Mouse (Mus musculus) heart, embryonic 11.5 days (tissue): Measurements from ENCODE around the gene Dennd2c. TPM values are rescaled to one million over a fixed set of nuclear protein-coding genes. Genes with fewer than 3 reads are reported as not detected.

Source experiments
- ATAC-seq: fragments of 200-750 bp; cut with Nextera tagmentation; replicated peaks from 2 replicates; pipeline ENCODE4 v1.8.0; 2017; ENCODE audit warnings: moderate library complexity; ENCODE audit not compliant: insufficient number of reproducible peaks, low FRiP score, low TSS enrichment
- H3K27ac ChIP-seq: fragments of 300-500 bp; sonication (generic); 2 replicates; pipeline ENCODE4 v1.5.1; 2014; ENCODE audit warnings: mild to moderate bottlenecking, low read depth, low read length
- H3K27me3 ChIP-seq: fragments of 300-500 bp; sonication (generic); 2 replicates; pipeline ENCODE4 v1.6.1; 2014; ENCODE audit warnings: mild to moderate bottlenecking, low read length, mixed read lengths; ENCODE audit not compliant: control insufficient read depth, insufficient read depth
- H3K36me3 ChIP-seq: fragments of 300-500 bp; sonication (generic); 2 replicates; pipeline ENCODE4 v1.6.1; 2014; ENCODE audit warnings: mild to moderate bottlenecking, low read length, moderate library complexity, mixed read lengths; ENCODE audit not compliant: control insufficient read depth, insufficient read depth
- H3K4me1 ChIP-seq: fragments of 300-500 bp; sonication (generic); 2 replicates; pipeline ENCODE4 v1.6.1; 2014; ENCODE audit warnings: low read length; ENCODE audit not compliant: control insufficient read depth, insufficient read depth
- H3K4me2 ChIP-seq: fragments of 300-500 bp; sonication (generic); 2 replicates; pipeline ENCODE4 v1.6.1; 2014; ENCODE audit warnings: mild to moderate bottlenecking, moderate library complexity
- H3K4me3 ChIP-seq: fragments of 300-500 bp; sonication (generic); 2 replicates; pipeline ENCODE4 v1.5.1; 2014; ENCODE audit warnings: low read depth, low read length
- H3K9ac ChIP-seq: fragments of 300-500 bp; sonication (generic); 2 replicates; pipeline ENCODE4 v1.6.1; 2014; ENCODE audit warnings: mild to moderate bottlenecking, low read depth, low read length, moderate library complexity
- H3K9me3 ChIP-seq: fragments of 300-500 bp; sonication (generic); replicated peaks from 2 replicates; pipeline ENCODE4 v1.6.1; 2016; ENCODE audit warnings: low read length; ENCODE audit not compliant: control insufficient read depth
- WGBS: fragments of 180-500 bp; shearing (Covaris S2); extraction: QIAGEN DNeasy Blood & Tissue Kit; methylation state at CpG from one replicate; pipeline ENCODE4 v1.1.7; 2014; ENCODE audit not compliant: insufficient replicate concordance; 5-methylcytosine and 5-hydroxymethylcytosine counted together
- polyA plus RNA-seq: library from polyadenylated mRNA; unstranded; fragments of >200 nt; fragmentation: Nextera tagmentation; extraction: Ambion mirVana; gene quantifications from 2 replicates; pipeline ENCODE4 v1.2.1, GENCODE M21; 2014

Gene Dennd2c
- polyA plus RNA-seq, 1 experiment from 2014 or later = 5.0 TPM

GRCm38 (mm10) chr3:103100735-103101134 lies 1.7 kb upstream of the Dennd2c start:
- H3K4me3 ChIP-seq = no peak overlapping the region
- H3K4me1 ChIP-seq = peaks cover 4% of the 10 kb centered on the region; the same call in 1 of the 2 replicates
- no peak overlapping the region for H3K4me2 ChIP-seq
- H3K27me3 ChIP-seq = no peaks in the 10 kb centered on the region
- no peaks in the 10 kb centered on the region for H3K36me3 ChIP-seq
- H3K27ac ChIP-seq = no peak overlapping the region
- H3K9ac ChIP-seq = no peak overlapping the region
- 53% methylated on average over 2 of the region's 2 CpGs for WGBS
- ATAC-seq = no peak
- no peaks in the 10 kb centered on the region for H3K9me3 ChIP-seq

- Histone ChIP-seq H3K4me2 (no peak overlapping the region), H3K4me1 (peaks cover 4% of the 10 kb centered on the region; the same call in 1 of the 2 replicates), H3K4me3 (no peak overlapping the region), H3K9me3 (no peaks in the 10 kb centered on the region), H3K36me3 (no peaks in the 10 kb centered on the region), H3K9ac (no peak overlapping the region), H3K27me3 (no peaks in the 10 kb centered on the region), H3K27ac (no peak overlapping the region)
- no peak for ATAC-seq
- WGBS = 60% methylated on average over 5 of the region's 5 CpGs
Observed at GRCm38 (mm10) chr3:103101194-103101593, 1.2 kb upstream of the Dennd2c start.

DNA sequence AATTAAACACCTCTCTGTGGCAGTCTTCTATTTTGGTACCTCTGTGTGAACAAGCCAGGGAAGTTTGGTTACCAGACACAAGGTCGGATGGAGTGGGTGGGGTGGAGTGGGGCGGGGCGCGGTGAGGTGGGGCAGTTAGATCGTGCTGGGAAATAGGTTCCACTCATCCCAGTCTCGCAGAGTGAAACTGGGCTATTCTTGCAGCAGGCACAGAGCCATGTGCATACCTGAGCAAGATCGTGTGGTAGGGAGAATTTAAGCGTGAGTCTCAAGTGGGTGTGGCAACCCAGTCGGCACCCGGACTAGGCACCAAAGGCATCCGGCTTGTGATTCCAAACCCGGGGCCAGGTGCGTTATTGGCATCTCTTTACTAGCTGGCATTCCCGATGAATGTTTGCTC lies 495 bp upstream of the Dennd2c start:
- H3K4me1 ChIP-seq = peaks cover 4% of the 10 kb centered on the region; the same call in 1 of the 2 replicates
- H3K4me3 ChIP-seq = peak overlapping the region; percentile 83
- H3K9me3 ChIP-seq = no peaks in the 10 kb centered on the region
- H3K36me3 ChIP-seq = no peaks in the 10 kb centered on the region
- WGBS = 2% methylated on average over 14 of the region's 14 CpGs
- H3K9ac ChIP-seq = peak overlapping the region; percentile 79; the same call in 1 of the 2 replicates
- peak; percentile 43 for ATAC-seq
- H3K4me2 ChIP-seq = peak overlapping the region; percentile 99
- H3K27me3 ChIP-seq = no peaks in the 10 kb centered on the region
- H3K27ac ChIP-seq = 0 out of 2 replicates have a peak overlapping the region, but pooled peaks have one; percentile 50

DNA sequence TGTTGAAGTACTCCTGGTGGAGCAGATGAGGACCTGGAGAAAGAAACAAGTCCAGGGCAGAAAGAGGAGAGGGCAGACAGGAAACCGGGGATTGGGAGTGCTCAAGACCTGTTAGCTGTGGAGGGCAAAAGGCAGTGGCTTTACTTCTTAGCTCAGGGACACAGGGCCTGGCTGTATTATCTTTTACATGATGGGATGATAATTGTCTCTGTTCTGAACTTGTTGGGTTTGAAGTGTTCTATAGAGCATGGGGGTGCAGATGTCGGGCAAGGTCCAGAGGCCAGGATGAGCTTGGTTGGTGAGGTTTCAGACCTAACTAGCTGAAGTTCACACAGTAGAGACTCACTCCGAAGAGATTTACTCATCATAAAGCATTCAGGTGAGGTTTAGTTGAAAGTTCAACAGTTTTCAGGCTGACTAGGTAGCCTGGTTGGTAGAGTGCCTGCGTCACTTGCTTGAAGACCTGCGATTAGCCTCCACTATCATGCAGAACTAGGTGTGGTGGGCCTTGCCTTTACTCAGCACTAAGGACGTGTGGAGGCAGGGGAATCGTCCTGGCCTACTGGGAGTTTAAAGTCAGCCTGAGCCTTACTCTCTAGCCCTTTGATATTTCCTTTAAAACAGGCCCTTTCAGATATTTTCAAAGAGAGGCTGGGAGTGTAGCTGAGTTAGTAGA lies 5.3 kb downstream of the Dennd2c start:
- 74% methylated on average over 7 of the region's 7 CpGs for WGBS
- Histone ChIP-seq H3K4me3 (no peak overlapping the region), H3K27ac (peak overlapping the region; percentile 59; the same call in 1 of the 2 replicates), H3K36me3 (no peaks in the 10 kb centered on the region), H3K9me3 (no peaks in the 10 kb centered on the region), H3K27me3 (no peaks in the 10 kb centered on the region), H3K4me1 (0 out of 2 replicates have a peak, but pooled peaks cover 2% of the 10 kb centered on the region), H3K4me2 (peak overlapping the region; percentile 29), H3K9ac (no peak overlapping the region)
- peak; percentile 77 for ATAC-seq

- no peak overlapping the region for H3K4me2 ChIP-seq
- ATAC-seq = no peak
- no peaks in the 10 kb centered on the region for H3K9me3 ChIP-seq
- no peaks in the 10 kb centered on the region for H3K27me3 ChIP-seq
- H3K36me3 ChIP-seq = no peaks in the 10 kb centered on the region
- WGBS = 74% methylated on average over 5 of the region's 5 CpGs
- no peak overlapping the region for H3K9ac ChIP-seq
- no peak overlapping the region for H3K4me3 ChIP-seq
- 0 out of 2 replicates have a peak, but pooled peaks cover 2% of the 10 kb centered on the region for H3K4me1 ChIP-seq
- no peak overlapping the region for H3K27ac ChIP-seq
Observed at GRCm38 (mm10) chr3:103112216-103112615, 9.8 kb downstream of the Dennd2c start.

DNA sequence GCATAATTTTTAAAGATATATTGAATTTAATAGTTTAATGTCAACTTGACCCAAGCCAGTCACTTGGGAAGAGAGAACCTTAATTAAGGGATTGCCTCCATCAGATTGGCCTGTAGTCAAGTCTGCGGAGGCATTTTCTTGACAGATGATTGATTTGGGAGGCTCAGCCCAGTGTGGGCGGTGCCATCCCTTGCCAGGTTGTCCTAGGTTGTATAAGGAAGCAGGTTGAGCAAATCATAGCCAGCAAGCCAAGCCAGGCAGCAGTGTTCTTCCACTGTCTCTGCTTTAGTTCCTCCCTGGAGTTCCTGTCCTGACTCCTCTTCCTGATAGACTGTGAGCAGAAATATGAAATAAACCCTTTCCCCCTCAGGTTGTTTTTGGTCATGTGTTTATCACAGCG lies 21.2 kb downstream of the Dennd2c start:
- WGBS = 85% methylated on average over 3 of the region's 3 CpGs
- H3K9ac ChIP-seq = no peak overlapping the region
- H3K4me1 ChIP-seq = 0 out of 2 replicates have a peak, but pooled peaks cover 3% of the 10 kb centered on the region
- no peak for ATAC-seq
- no peaks in the 10 kb centered on the region for H3K9me3 ChIP-seq
- no peaks in the 10 kb centered on the region for H3K27me3 ChIP-seq
- no peak overlapping the region for H3K27ac ChIP-seq
- H3K4me2 ChIP-seq = no peak overlapping the region
- no peaks in the 10 kb centered on the region for H3K36me3 ChIP-seq
- no peak overlapping the region for H3K4me3 ChIP-seq

DNA sequence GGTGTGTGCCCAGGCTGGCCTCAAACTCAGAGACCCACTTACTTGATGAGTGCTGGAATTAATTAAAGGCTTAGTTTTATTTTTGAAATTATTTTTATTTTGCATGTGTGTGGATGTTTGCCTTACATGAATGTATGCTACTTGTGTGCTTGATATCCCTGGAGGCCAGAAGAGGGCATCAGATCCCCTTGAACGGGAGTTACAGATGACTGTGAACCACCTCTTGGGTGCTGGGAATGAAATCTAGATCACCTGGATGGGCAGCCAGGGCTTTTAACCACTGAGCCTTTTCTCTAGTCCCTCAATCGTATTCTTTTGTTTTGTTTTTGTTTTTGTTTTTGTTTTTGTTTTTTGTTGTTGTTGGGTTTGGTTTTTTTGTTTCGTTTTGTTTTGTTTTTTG lies 23.7 kb downstream of the Dennd2c start:
- Histone ChIP-seq H3K27ac (no peak overlapping the region), H3K4me1 (peaks cover 8% of the 10 kb centered on the region), H3K27me3 (no peaks in the 10 kb centered on the region), H3K9ac (no peak overlapping the region), H3K4me2 (no peak overlapping the region), H3K36me3 (no peaks in the 10 kb centered on the region), H3K9me3 (no peaks in the 10 kb centered on the region), H3K4me3 (no peak overlapping the region)
- 87% methylated on average over 3 of the region's 3 CpGs for WGBS
- no peak for ATAC-seq

- no peak overlapping the region for H3K4me2 ChIP-seq
- no peak overlapping the region for H3K27ac ChIP-seq
- no peaks in the 10 kb centered on the region for H3K27me3 ChIP-seq
- H3K36me3 ChIP-seq = no peaks in the 10 kb centered on the region
- 66% methylated on average over 2 of the region's 2 CpGs for WGBS
- no peak for ATAC-seq
- peaks cover 8% of the 10 kb centered on the region for H3K4me1 ChIP-seq
- H3K9ac ChIP-seq = no peak overlapping the region
- no peaks in the 10 kb centered on the region for H3K9me3 ChIP-seq
- no peak overlapping the region for H3K4me3 ChIP-seq
Observed at GRCm38 (mm10) chr3:103127177-103127576, 24.8 kb downstream of the Dennd2c start.

DNA sequence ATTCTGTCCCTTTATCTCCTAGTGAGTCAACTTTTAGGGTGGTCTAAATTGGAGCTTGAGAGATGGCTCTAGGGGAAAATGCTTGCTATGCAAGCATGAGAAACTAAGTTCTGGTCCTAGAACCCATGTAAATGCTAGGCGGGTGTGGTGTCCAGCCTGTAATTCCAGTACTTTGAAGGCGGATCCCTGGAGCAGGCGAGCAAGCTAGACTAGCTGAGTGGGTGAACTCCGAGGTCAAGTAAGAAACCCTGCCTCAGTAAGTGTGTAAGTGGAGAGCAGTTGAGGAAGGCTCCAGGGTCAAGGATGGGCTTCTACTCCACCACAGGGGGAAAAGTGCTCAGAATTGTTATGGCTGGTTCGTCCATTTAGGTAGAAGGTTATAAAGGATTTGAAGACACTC lies 25.3 kb downstream of the Dennd2c start:
- Histone ChIP-seq H3K4me1 (peaks cover 8% of the 10 kb centered on the region), H3K9me3 (no peaks in the 10 kb centered on the region), H3K4me3 (no peak overlapping the region), H3K36me3 (no peaks in the 10 kb centered on the region), H3K27me3 (no peaks in the 10 kb centered on the region), H3K4me2 (no peak overlapping the region), H3K27ac (no peak overlapping the region), H3K9ac (no peak overlapping the region)
- ATAC-seq = no peak
- 74% methylated on average over 5 of the region's 5 CpGs for WGBS
